Mouse (Mus musculus) liver, adult 2 months (tissue): ENCODE measurements around the gene Dvl1.

Experiments
- CTCF ChIP-seq: fragments of 200-500 bp; IDR thresholded peaks from 2 replicates; pipeline ENCODE4 v1.5.1; 2011; ENCODE audit warnings: low read depth, low read length, control low read depth
- POLR2A ChIP-seq: fragments of 200-500 bp; IDR thresholded peaks from 2 replicates; pipeline ENCODE4 v1.6.1; 2011; ENCODE audit warnings: low read length, control low read depth; ENCODE audit not compliant: insufficient read depth; ENCODE audit errors: extremely low read depth

DNA sequence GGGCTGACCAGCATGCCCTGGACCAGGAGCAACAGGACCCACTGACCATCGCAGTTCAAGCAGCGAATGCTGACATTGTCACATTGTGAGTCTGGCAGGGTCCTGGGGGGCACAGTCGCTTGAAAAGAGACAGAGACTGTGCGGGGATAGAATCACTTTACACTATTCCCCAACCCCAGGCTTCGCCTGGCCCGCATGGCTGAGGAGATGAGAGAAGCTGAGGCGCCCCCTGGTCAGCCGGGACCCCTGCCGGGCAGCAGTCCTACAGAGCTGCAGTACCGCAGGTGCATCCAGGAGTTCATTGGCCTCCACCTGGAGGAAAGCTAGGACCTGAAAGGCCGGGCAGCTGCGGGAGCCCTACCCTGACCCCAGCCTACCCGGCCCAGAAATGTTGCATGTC lies 58.4 kb downstream of the Dvl1 start:
- TF ChIP-seq CTCF (no peak), POLR2A (no peak)
